Mouse (Mus musculus) liver, embryonic 14.5 days (tissue): ENCODE data around the gene Nup85.
A peak's percentile ranks its signal among the peaks of the same experiment; 100 is the strongest.

Source experiments
- CTCF ChIP-seq: IDR thresholded peaks from 2 replicates; pipeline ENCODE4 v1.5.1; 2016; ENCODE audit warnings: antibody characterized with exemption, low read depth, control low read depth
- EP300 ChIP-seq: IDR thresholded peaks from 2 replicates; pipeline ENCODE4 v1.6.1; 2016; ENCODE audit warnings: antibody characterized with exemption, low read depth

DNA sequence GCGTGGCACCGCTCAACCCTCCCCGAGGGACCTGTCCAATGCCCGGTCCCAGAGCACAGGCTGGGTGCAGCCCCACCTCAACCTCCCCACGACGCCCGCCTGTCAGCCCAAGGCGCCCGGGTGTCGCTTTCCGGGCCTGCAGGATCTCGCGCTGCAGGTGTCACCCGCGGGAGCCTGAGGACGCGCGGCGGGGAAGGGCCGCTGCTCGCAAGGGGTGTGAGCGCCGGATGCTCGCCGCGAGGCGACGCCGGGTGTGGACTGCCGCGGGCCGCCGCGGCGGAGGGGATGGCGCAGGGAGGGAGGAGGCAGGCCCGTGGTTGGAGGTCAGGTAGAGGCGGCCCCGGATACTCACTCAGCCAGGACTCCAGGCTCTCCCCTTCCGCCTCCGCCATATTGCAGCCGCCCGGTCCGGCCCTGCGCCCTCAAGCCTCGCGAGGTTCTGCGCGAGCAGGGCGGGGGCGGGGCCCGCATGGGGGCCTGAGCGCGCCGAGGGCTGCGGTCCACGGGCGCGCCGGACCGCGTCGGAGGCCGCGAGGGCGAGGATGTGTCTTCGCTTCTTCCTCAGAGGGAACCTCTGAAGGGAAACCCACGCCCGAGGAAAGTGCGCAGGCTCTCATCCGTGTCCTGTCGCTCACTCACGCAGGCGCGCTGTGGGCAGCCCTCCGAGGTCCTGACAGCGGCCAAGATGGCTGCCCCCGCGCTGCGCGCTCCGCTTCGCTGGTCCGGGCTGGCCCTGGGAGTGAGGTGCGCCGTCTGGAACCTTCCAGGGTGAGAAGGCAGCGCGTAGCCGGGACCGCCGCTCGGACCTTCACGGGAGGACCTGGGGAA is 39.5 kb downstream of the Nup85 start, which contains the start of the genes Mrps7 and Gga3:
- TF ChIP-seq CTCF (no peak), EP300 (peak; percentile 55; the same call in 1 of the 2 replicates)
